Mouse (Mus musculus) embryo, embryonic 9.5 days (tissue): ENCODE data around the gene Chuk.

Experiments
- DNase-seq: peaks from one replicate; pipeline ENCODE4 v3.0.0-alpha.2; 2017; ENCODE audit errors: extremely low spot score

Gene Chuk

GRCm38 (mm10) chr19:44107661-44108521, 611 bp upstream of the Chuk start:
- DNase-seq = no peak

GRCm38 (mm10) chr19:44104393-44104792, 2.9 kb downstream of the Chuk start:
- no peak for DNase-seq

GRCm38 (mm10) chr19:44103001-44103400, 4.3 kb downstream of the Chuk start:
- DNase-seq = no peak

GRCm38 (mm10) chr19:44100840-44101239, 6.4 kb downstream of the Chuk start:
- DNase-seq = no peak

- DNase-seq = peak; percentile 19
These were observed 21.0 kb downstream of the Chuk start for GRCm38 (mm10) chr19:44086278-44086677.

GRCm38 (mm10) chr19:44080920-44081319, 26.4 kb downstream of the Chuk start:
- DNase-seq = no peak

- no peak for DNase-seq
These were observed 27.3 kb downstream of the Chuk start for GRCm38 (mm10) chr19:44080023-44080422.

GRCm38 (mm10) chr19:44077024-44077423, 30.3 kb downstream of the Chuk start:
- DNase-seq = no peak

GRCm38 (mm10) chr19:44076457-44076856, 30.8 kb downstream of the Chuk start:
- DNase-seq = peak; percentile 8

GRCm38 (mm10) chr19:44074986-44075385, 32.3 kb downstream of the Chuk start:
- no peak for DNase-seq

GRCm38 (mm10) chr19:44071166-44071565, 36.1 kb downstream of the Chuk start:
- DNase-seq = no peak

- no peak for DNase-seq
These were observed 37.4 kb downstream of the Chuk start for GRCm38 (mm10) chr19:44069914-44070232.

- peak; percentile 88 for DNase-seq
These were observed 38.0 kb downstream of the Chuk start, which contains the start of gene Erlin1 for GRCm38 (mm10) chr19:44069121-44069913. Gene Erlin1 (minus strand): TSS chr19:44069785.

- DNase-seq = no peak
These were observed 39.0 kb downstream of the Chuk start for GRCm38 (mm10) chr19:44068232-44068631.

- DNase-seq = no peak
These were observed 39.8 kb downstream of the Chuk start for GRCm38 (mm10) chr19:44067323-44068049.

GRCm38 (mm10) chr19:44064734-44065133, 42.5 kb downstream of the Chuk start:
- no peak for DNase-seq

- DNase-seq = no peak
These were observed 43.5 kb downstream of the Chuk start for GRCm38 (mm10) chr19:44063773-44064172.

GRCm38 (mm10) chr19:44060226-44060625, 47.1 kb downstream of the Chuk start:
- DNase-seq = no peak

- no peak for DNase-seq
These were observed 52.0 kb downstream of the Chuk start for GRCm38 (mm10) chr19:44055173-44055826.

- no peak for DNase-seq
These were observed 56.9 kb downstream of the Chuk start for GRCm38 (mm10) chr19:44050388-44050787.

- no peak for DNase-seq
These were observed 58.0 kb downstream of the Chuk start for GRCm38 (mm10) chr19:44049282-44049681.

- no peak for DNase-seq
These were observed 61.4 kb downstream of the Chuk start for GRCm38 (mm10) chr19:44045847-44046246.
